Mouse (Mus musculus) spleen, embryonic (tissue): ENCODE results near the gene Tbce.
"Not testable (repeated sequence)": the region's sequence is repeated elsewhere in the genome, so short reads cannot be mapped to it uniquely, and the experiment has no call there.

Experiments used
- CTCF ChIA-PET: fragments of 350-600 bp; sonication (Branson Sonifier 250); formaldehyde crosslinking; loops from one replicate; lab custom pipeline; 2022; lab: Charles Lee

Tbce gene

GRCm38 (mm10) chr13:14035352-14035751 lies 4.1 kb downstream of the Tbce start:
- CTCF ChIA-PET = interaction anchor here (0.6 kb wide), 1 partner anchor 10 kb away, joined by 9 read pairs; no protein-coding TSS in a partner anchor

- CTCF ChIA-PET = no interaction called here
These were observed 5.4 kb downstream of the Tbce start for GRCm38 (mm10) chr13:14034073-14034348.

- CTCF ChIA-PET = no interaction called here
These were observed 5.9 kb downstream of the Tbce start for GRCm38 (mm10) chr13:14033309-14034072.

- CTCF ChIA-PET = no interaction called here
These were observed 13.2 kb downstream of the Tbce start for GRCm38 (mm10) chr13:14026154-14026820.

- CTCF ChIA-PET = interaction anchor here (0.6 kb wide), 1 partner anchor 10 kb away, joined by 9 read pairs; no protein-coding TSS in a partner anchor
These were observed 13.9 kb downstream of the Tbce start for GRCm38 (mm10) chr13:14025554-14025953.

- CTCF ChIA-PET = not testable (repeated sequence)
These were observed 18.0 kb downstream of the Tbce start for GRCm38 (mm10) chr13:14021417-14021816.

GRCm38 (mm10) chr13:14018852-14019251 lies 20.6 kb downstream of the Tbce start:
- CTCF ChIA-PET = no interaction called here

GRCm38 (mm10) chr13:14018283-14018682 lies 21.2 kb downstream of the Tbce start:
- CTCF ChIA-PET = no interaction called here

- CTCF ChIA-PET = no interaction called here
These were observed 23.8 kb downstream of the Tbce start for GRCm38 (mm10) chr13:14015609-14016008.

GRCm38 (mm10) chr13:14014540-14014939 lies 24.9 kb downstream of the Tbce start:
- CTCF ChIA-PET = no interaction called here

GRCm38 (mm10) chr13:14014001-14014400 lies 25.4 kb downstream of the Tbce start:
- CTCF ChIA-PET = no interaction called here

- CTCF ChIA-PET = no interaction called here
These were observed 27.9 kb downstream of the Tbce start for GRCm38 (mm10) chr13:14011454-14011995.

GRCm38 (mm10) chr13:14006056-14006455 lies 33.4 kb downstream of the Tbce start:
- CTCF ChIA-PET = interaction anchor here (0.6 kb wide), 1 partner anchor 44 kb away, joined by 3 read pairs; no protein-coding TSS in a partner anchor

- CTCF ChIA-PET = no interaction called here
These were observed 34.4 kb downstream of the Tbce start for GRCm38 (mm10) chr13:14004999-14005398.

- CTCF ChIA-PET = no interaction called here
These were observed 35.4 kb downstream of the Tbce start for GRCm38 (mm10) chr13:14004086-14004485.

- CTCF ChIA-PET = no interaction called here
These were observed 36.7 kb downstream of the Tbce start for GRCm38 (mm10) chr13:14002706-14003105.

GRCm38 (mm10) chr13:13997476-13997875 lies 42.0 kb downstream of the Tbce start:
- CTCF ChIA-PET = no interaction called here

GRCm38 (mm10) chr13:13995046-13995445 lies 44.4 kb downstream of the Tbce start:
- CTCF ChIA-PET = no interaction called here

- CTCF ChIA-PET = no interaction called here
These were observed 46.4 kb downstream of the Tbce start for GRCm38 (mm10) chr13:13993041-13993440.

GRCm38 (mm10) chr13:13990391-13990790 lies 49.0 kb downstream of the Tbce start:
- CTCF ChIA-PET = interaction anchor here (1.4 kb wide), 1 partner anchor 16 kb away, joined by 6 read pairs; no protein-coding TSS in a partner anchor

GRCm38 (mm10) chr13:13989135-13989534 lies 50.3 kb downstream of the Tbce start:
- CTCF ChIA-PET = no interaction called here

GRCm38 (mm10) chr13:13983523-13983922 lies 55.9 kb downstream of the Tbce start:
- CTCF ChIA-PET = no interaction called here

GRCm38 (mm10) chr13:13981842-13982241 lies 57.6 kb downstream of the Tbce start:
- CTCF ChIA-PET = interaction anchor here (0.6 kb wide), 1 partner anchor 490 kb away, joined by 3 read pairs; no protein-coding TSS in a partner anchor
